Mouse (Mus musculus) cerebellum, adult 2 months (tissue): ENCODE data around the gene Pappa. TPM values are rescaled to one million over a fixed set of nuclear protein-coding genes. Genes with fewer than 3 reads are reported as not detected.

ENCODE experiments used
- DNase-seq, 2 experiments: peaks; one replicate each; pipeline ENCODE4 v3.0.0; 2021
- H3K27ac ChIP-seq: fragments of 200-500 bp; 2 replicates; pipeline ENCODE4 v1.5.1; 2012; ENCODE audit warnings: low read length, control low read depth, inconsistent platforms; ENCODE audit not compliant: insufficient read depth
- H3K27me3 ChIP-seq: fragments of 200-500 bp; 2 replicates; pipeline ENCODE4 v1.6.1; 2012; ENCODE audit warnings: inconsistent platforms, mild to moderate bottlenecking, low read length, moderate library complexity; ENCODE audit not compliant: control insufficient read depth, insufficient read depth
- H3K4me1 ChIP-seq: fragments of 200-500 bp; 2 replicates; pipeline ENCODE4 v1.6.1; 2011; ENCODE audit warnings: low read length; ENCODE audit not compliant: control insufficient read depth, insufficient read depth
- H3K4me3 ChIP-seq: fragments of 200-500 bp; replicated peaks from 2 replicates; pipeline ENCODE3; 2011; ENCODE audit warnings: mild to moderate bottlenecking, low read depth, low read length, control low read depth; ENCODE audit not compliant: insufficient read depth
- CTCF ChIP-seq: fragments of 200-500 bp; IDR thresholded peaks from 2 replicates; pipeline ENCODE4 v1.5.1; 2011; ENCODE audit warnings: low read depth, mild to moderate bottlenecking, control low read depth, low read length, moderate library complexity, borderline replicate concordance; ENCODE audit not compliant: insufficient read depth
- POLR2A ChIP-seq: fragments of 200-500 bp; IDR thresholded peaks from 2 replicates; pipeline ENCODE4 v1.6.1; 2011; ENCODE audit warnings: low read length, control low read depth, borderline replicate concordance; ENCODE audit not compliant: insufficient read depth
- WGBS: fragments of 180-500 bp; shearing (Covaris S2); methylation state at CpG from one replicate; pipeline ENCODE4 v1.1.7; 2018; 5-methylcytosine and 5-hydroxymethylcytosine counted together
- polyA plus RNA-seq: library from polyadenylated mRNA; depleted of rRNA; stranded (reverse); fragments of >200 nt; gene quantifications from 2 replicates; pipeline ENCODE4 v1.2.3, GENCODE M21; 2012

Pappa gene
- polyA plus RNA-seq, 1 experiment: 2.0 TPM

DNA sequence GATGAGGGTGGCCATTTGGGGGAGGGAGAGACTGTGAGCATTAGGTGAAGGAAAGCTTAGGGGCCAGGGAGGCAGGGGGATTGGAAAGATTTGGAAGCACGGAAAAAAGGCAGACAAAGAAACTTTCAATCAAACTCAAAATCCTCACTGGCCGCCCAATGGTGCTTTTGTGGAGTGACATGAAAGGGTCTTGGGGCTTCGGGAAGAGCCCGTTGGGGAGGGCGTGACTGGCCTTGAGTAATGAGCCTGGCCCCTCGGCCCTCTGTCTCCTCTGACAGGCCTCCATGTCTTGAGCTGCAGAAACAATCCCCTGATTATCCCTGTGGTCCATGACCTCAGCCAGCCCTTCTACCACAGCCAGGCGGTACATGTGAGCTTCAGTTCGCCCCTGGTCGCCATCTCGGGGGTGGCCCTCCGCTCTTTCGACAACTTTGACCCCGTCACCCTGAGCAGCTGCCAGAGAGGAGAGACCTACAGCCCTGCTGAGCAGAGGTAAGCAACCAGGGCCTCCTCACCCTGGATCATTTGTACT lies 173.1 kb downstream of the Pappa start:
- Histone ChIP-seq H3K4me1 (peaks cover 2% of the 10 kb centered on the region; the same call in 1 of the 2 replicates), H3K27ac (no peak overlapping the region), H3K27me3 (no peaks in the 10 kb centered on the region; the same call in 1 of the 2 replicates), H3K4me3 (no peak overlapping the region)
- 53% methylated on average over 13 of the region's 13 CpGs for WGBS
- DNase-seq: no peak
- no peak for TF ChIP-seq POLR2A
- TF ChIP-seq CTCF: no peak

- no peak for DNase-seq
- no peak overlapping the region for H3K4me3 ChIP-seq
- no peak for TF ChIP-seq POLR2A
- TF ChIP-seq CTCF: no peak
- H3K4me1 ChIP-seq: peaks cover 2% of the 10 kb centered on the region; the same call in 1 of the 2 replicates
- WGBS: 89% methylated on average over 9 of the region's 9 CpGs
- no peaks in the 10 kb centered on the region; the same call in 1 of the 2 replicates for H3K27me3 ChIP-seq
- H3K27ac ChIP-seq: no peak overlapping the region
Measured at GRCm38 (mm10) chr4:65298212-65299181, 174.5 kb downstream of the Pappa start.

- Histone ChIP-seq H3K4me3 (no peak overlapping the region), H3K27ac (no peak overlapping the region), H3K4me1 (peaks cover 2% of the 10 kb centered on the region; the same call in 1 of the 2 replicates), H3K27me3 (no peaks in the 10 kb centered on the region; the same call in 1 of the 2 replicates)
- 78% methylated on average over 1 of the region's 1 CpGs for WGBS
- DNase-seq: no peak
- TF ChIP-seq POLR2A: no peak
- no peak for TF ChIP-seq CTCF
Measured at GRCm38 (mm10) chr4:65299365-65299764, 175.4 kb downstream of the Pappa start.

- H3K4me1 ChIP-seq: peaks cover 2% of the 10 kb centered on the region; the same call in 1 of the 2 replicates
- no peak overlapping the region for H3K27ac ChIP-seq
- 18% methylated on average over 3 of the region's 3 CpGs for WGBS
- peak in 1 of 2 experiments; percentile 64 for DNase-seq
- TF ChIP-seq CTCF (no peak), POLR2A (no peak)
- H3K27me3 ChIP-seq: no peaks in the 10 kb centered on the region; the same call in 1 of the 2 replicates
- no peak overlapping the region for H3K4me3 ChIP-seq
Measured at GRCm38 (mm10) chr4:65300431-65300830, 176.5 kb downstream of the Pappa start.

DNA sequence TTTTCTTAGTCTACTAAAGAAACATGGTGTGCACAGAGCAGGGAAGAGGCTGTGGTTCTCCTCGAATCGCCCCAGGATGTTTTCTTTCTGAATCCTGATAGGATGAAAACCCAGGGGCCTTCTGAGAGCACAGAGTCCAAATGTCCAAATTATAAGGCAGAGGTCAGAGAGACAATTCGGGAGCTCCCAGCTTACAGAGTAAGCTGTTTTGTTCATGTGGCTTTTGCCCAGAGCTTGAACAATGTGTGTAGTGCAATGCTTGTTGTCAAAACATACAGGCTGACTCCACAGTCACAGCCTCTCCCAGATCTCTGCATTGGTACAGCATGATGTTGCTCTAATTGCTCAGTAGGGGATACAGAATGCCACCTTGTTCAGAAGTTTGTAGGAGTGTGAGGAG lies 178.7 kb downstream of the Pappa start:
- WGBS: 86% methylated on average over 3 of the region's 3 CpGs
- TF ChIP-seq CTCF (no peak), POLR2A (no peak)
- Histone ChIP-seq H3K4me1 (peaks cover 2% of the 10 kb centered on the region; the same call in 1 of the 2 replicates), H3K4me3 (no peak overlapping the region), H3K27ac (no peak overlapping the region), H3K27me3 (no peaks in the 10 kb centered on the region; the same call in 1 of the 2 replicates)
- no peak for DNase-seq

DNA sequence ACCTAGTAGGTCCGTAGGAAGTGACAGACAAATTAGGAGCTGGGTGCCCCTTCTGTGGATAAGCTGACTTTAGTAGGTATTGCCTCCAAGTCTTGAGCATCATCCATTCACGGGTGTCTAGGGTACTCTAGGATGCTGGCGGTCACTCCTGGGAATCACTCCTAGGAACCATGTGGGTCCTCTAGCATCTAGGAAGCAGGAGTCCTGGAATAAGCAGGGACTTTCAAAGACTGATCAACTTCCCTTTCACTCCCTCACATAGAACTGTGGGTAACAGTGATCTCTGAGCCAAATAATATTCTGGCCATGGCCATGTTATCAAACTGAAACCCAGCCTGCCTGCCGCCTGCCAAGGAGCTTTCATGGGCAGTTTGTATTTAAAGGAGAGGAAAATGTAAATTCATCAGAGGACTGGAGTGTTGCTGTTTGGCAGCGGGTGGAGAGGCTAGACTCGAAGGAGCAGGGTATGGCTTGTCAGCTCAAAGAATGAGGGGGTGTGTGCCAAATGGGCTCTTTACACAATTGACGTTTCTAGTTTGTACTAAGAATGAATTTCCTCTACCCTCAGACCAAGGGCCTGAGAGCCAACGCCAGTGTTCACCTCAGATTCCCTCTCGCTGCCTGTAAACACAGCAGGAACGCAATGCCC lies 194.0 kb downstream of the Pappa start:
- no peak overlapping the region for H3K27ac ChIP-seq
- H3K4me1 ChIP-seq: no peaks in the 10 kb centered on the region
- DNase-seq: no peak
- H3K4me3 ChIP-seq: no peak overlapping the region
- H3K27me3 ChIP-seq: no peaks in the 10 kb centered on the region
- TF ChIP-seq POLR2A (no peak), CTCF (no peak)
- 33% methylated on average over 10 of the region's 10 CpGs for WGBS

- Histone ChIP-seq H3K27me3 (no peaks in the 10 kb centered on the region), H3K4me3 (no peak overlapping the region), H3K4me1 (no peaks in the 10 kb centered on the region), H3K27ac (no peak overlapping the region)
- no peak for TF ChIP-seq POLR2A
- no peak for TF ChIP-seq CTCF
- DNase-seq: no peak
- WGBS: 76% methylated on average over 4 of the region's 4 CpGs
Measured at GRCm38 (mm10) chr4:65321340-65321739, 197.4 kb downstream of the Pappa start.

DNA sequence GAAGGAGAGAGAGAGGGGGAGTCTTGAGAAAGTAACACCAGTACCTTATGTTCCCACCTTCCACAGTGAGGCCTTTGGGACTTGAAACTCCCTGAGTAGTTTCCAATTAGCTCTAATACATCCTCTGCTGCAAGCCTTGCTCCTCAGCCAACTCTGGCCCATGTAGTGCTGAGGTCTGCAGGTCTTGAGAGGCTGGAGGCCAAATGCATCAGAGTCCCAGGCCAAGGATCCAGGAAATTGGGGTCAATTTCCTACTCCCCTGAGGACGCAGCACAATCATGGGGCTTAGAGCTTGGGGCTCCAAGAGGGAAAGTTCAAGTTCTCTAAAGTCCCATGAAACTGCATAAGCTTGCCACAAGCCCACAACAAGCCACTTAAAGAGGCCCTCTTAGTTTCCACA lies 198.0 kb downstream of the Pappa start:
- Histone ChIP-seq H3K27ac (no peak overlapping the region), H3K27me3 (no peaks in the 10 kb centered on the region), H3K4me3 (no peak overlapping the region), H3K4me1 (no peaks in the 10 kb centered on the region)
- WGBS: 88% methylated on average over 1 of the region's 1 CpGs
- TF ChIP-seq CTCF: no peak
- DNase-seq: no peak
